Mouse (Mus musculus) midbrain, embryonic 10.5 days (tissue): ENCODE data around the gene Psph. TPM values are rescaled to one million over a fixed set of nuclear protein-coding genes. Genes with fewer than 3 reads are reported as not detected.
"Not testable (repeated sequence)": the region's sequence is repeated elsewhere in the genome, so short reads cannot be mapped to it uniquely, and the experiment has no call there.

Experiments
- DNase-seq: peaks from one replicate; pipeline ENCODE4 v3.0.0-alpha.2; 2017; ENCODE audit warnings: low spot score
- H3K27ac ChIP-seq: fragments of 300-500 bp; sonication (generic); replicated peaks from 2 replicates; pipeline ENCODE4 v1.5.1; 2016; ENCODE audit warnings: mild to moderate bottlenecking
- H3K27me3 ChIP-seq: fragments of 300-500 bp; sonication (generic); 2 replicates; pipeline ENCODE4 v1.6.1; 2016; ENCODE audit warnings: low read depth, mild to moderate bottlenecking; ENCODE audit not compliant: poor library complexity, severe bottlenecking
- H3K36me3 ChIP-seq: fragments of 300-500 bp; sonication (generic); 2 replicates; pipeline ENCODE4 v1.6.1; 2016; ENCODE audit warnings: mild to moderate bottlenecking, moderate library complexity
- H3K4me1 ChIP-seq: fragments of 300-500 bp; sonication (generic); 2 replicates; pipeline ENCODE4 v1.6.1; 2016
- H3K4me3 ChIP-seq: fragments of 300-500 bp; sonication (generic); 2 replicates; pipeline ENCODE4 v1.5.1; 2016; ENCODE audit warnings: mild to moderate bottlenecking, moderate library complexity
- H3K9me3 ChIP-seq: fragments of 300-500 bp; sonication (generic); replicated peaks from 2 replicates; pipeline ENCODE4 v1.6.1; 2016; ENCODE audit warnings: mild to moderate bottlenecking
- WGBS: fragments of 180-500 bp; shearing (Covaris S2); methylation state at CpG from one replicate; pipeline ENCODE4 v1.1.7; 2016; 5-methylcytosine and 5-hydroxymethylcytosine counted together
- polyA plus RNA-seq: library from polyadenylated mRNA; unstranded; fragments of >200 nt; fragmentation: Nextera tagmentation; extraction: Ambion mirVana; gene quantifications from 2 replicates; pipeline ENCODE4 v1.2.1, GENCODE M21; 2016

Psph gene
- polyA plus RNA-seq, result 39.7 and 45.4 TPM in 2 replicates

DNA sequence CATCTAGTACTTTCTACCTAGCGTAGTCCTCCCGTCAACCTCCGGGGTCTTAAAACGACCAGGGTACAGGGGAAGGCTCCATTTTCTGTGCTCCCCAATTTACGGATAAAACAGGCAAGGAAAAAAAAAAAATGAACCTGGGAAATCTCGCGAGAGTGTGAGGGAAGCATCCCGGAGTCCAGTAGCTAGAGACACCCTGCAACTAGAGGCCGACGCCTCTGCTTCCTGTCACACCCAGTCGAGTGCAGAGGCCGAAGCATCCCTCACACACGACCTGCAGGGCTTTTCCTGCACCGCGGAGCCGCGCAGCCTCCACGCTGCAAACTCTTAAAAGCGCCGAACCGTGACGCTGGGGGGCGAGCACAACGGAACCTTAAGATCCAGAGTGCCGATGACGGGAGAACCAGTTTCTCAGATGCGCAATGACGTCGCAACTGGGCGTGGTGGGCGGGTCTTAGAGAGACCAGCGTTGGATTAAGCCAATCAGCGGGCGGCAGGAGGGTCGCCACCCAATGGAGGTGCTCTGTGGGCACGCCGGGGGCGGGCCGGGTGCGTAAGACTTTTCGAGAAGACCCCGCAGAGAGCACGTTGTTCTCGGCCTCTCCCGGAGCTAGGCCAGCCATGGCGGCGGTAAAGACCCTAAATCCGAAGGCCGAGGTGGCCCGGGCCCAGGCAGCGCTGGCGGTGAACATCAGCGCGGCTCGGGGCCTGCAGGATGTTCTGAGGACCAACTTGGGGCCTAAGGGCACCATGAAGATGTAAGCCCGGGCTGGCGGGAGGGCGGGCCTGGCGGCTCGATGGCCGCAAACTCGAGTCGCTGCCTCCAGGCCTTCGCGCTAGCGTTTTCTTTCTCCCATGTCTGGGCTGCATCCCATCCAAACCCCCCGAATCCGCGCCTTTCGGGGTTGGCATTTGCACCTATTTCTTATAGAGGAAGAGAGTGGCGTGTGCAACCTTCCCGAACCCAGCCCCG lies at the start of gene Psph:
Gene Psph (minus strand): TSS at position 632 of the 973 bp plus-strand sequence.
- peak; percentile 100 for DNase-seq
- Histone ChIP-seq H3K4me1 (peaks cover 23% of the 10 kb centered on the region), H3K27ac (peak within 1 kb of the TSS; percentile 97), H3K9me3 (no peaks in the 10 kb centered on the region), H3K27me3 (no peaks in the 10 kb centered on the region), H3K36me3 (peaks cover 37% of the 10 kb centered on the region), H3K4me3 (peak within 1 kb of the TSS; percentile 92)
- WGBS, result under 1% methylated on average over 73 of the region's 73 CpGs

DNA sequence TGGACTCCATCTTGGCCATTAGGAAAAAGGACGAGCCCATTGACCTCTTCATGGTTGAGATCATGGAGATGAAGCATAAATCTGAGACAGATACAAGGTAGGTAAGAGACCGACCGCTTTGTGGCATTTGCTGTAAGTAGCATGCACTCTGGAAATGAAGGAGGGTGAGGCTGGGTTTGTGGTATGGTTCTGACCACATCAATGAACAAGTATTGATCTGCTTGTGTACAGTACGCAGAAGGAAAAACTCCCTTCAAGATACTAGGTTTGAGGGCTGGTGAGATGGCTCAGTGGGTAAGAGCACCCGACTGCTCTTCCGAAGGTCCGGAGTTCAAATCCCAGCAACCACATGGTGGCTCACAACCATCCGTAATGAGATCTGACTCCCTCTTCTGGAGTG lies 3.3 kb upstream of the Psph start:
- H3K27ac ChIP-seq, H3K4me3 ChIP-seq, H3K27me3 ChIP-seq, H3K9me3 ChIP-seq, DNase-seq: not testable (repeated sequence)
- 93% methylated on average over 8 of the region's 8 CpGs for WGBS
- H3K4me1 ChIP-seq, result peaks cover 23% of the 10 kb centered on the region
- peaks cover 61% of the 10 kb centered on the region for H3K36me3 ChIP-seq

DNA sequence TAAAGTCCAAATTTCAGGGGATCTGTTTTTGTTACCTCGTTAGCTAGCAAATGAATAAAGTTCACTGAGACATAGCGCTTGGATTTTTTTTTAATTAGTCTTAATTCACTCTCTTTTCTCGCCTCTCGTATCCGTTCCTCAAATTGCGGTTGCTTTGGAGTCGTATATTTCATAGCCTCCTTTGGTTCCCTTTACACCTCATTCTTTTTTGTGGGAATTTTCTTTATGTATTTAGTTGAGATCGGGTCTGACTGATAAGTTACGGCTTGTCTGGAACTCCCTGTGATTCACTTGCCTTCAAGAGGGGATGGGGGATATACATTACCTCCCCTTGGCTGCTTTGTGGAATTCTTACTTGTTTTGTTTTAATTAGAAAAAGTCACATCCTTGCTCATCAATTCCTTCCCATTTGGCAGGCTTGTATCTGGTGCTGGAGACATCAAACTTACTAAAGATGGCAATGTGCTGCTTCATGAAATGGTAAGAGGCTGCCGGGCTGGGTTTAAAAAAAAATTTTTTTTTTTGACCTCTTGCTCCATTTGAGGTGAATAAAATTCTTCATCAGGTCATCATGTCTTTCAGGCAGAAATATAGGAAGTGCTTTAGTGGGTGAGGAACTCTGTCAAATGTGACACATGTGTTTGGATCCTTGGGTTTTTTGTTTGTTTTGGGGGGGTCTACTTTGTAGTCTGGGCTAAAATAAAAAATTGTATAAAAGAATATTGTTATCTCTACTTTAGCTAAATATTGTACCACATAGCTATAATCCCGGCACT lies 757 bp upstream of the Psph start:
- Histone ChIP-seq H3K36me3 (peaks cover 46% of the 10 kb centered on the region), H3K4me3 (peak overlapping the region; percentile 92), H3K4me1 (peaks cover 23% of the 10 kb centered on the region), H3K9me3 (no peaks in the 10 kb centered on the region), H3K27me3 (no peaks in the 10 kb centered on the region), H3K27ac (peak overlapping the region; percentile 97)
- WGBS, result 16% methylated on average over 11 of the region's 11 CpGs
- no peak for DNase-seq

DNA sequence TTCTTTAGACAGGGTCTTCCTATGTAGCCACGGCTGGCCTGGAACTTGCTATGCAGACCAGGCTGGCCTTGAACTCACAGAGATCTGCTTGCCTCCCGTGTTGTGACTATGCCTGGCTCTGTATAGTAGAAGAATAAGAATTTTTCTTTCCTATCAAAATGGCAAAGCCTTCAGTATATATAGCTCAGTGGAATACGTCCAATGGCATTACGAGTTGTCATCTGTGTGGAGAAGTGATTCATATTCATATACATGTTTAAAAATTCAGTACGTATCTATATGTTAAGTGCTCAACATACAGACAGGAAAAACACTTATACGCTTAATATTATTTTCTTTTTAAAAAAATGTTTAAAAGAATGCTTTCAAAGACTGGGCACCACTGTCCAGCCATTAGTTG lies 1.1 kb downstream of the Psph start:
- peaks cover 27% of the 10 kb centered on the region for H3K36me3 ChIP-seq
- peaks cover 23% of the 10 kb centered on the region for H3K4me1 ChIP-seq
- H3K4me3 ChIP-seq, result peak overlapping the region; percentile 92
- 85% methylated on average over 6 of the region's 6 CpGs for WGBS
- H3K27ac ChIP-seq, result peak overlapping the region; percentile 97
- DNase-seq, result no peak
- H3K9me3 ChIP-seq, result no peaks in the 10 kb centered on the region
- H3K27me3 ChIP-seq, result no peaks in the 10 kb centered on the region

DNA sequence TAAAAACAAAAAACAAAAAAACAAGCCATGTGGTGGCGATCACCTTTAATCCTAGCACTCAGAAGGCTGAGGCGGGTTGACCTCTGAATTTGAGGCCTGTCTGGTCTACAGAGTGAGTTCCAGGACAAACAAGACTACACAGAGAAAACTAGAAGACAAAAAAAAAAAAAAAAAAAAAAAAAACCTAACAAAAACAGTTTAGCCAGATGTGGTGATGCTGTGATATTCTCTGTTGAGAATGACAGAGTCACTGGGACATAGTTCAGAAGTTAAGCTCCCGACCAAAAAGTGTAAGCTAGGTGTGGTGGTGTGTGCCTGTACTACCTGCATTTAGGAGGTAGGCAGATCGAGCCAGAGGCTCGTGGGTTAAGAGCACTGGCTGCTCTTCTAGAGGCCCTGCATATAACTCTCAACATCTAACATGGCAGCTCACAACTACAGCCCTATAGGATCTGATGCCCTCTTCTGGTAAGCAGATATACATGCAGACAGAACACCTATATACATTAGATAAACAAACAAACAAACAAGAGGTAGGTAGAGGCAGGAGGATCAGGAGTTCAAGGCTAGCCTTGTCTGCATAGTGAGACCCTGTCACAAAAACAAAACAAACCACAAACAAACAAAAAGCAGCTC lies 1.9 kb downstream of the Psph start:
- peaks cover 21% of the 10 kb centered on the region for H3K36me3 ChIP-seq
- H3K4me3 ChIP-seq, result no peak overlapping the region
- H3K4me1 ChIP-seq, result peaks cover 23% of the 10 kb centered on the region
- WGBS, result 94% methylated on average over 5 of the region's 5 CpGs
- H3K9me3 ChIP-seq, result no peaks in the 10 kb centered on the region
- no peaks in the 10 kb centered on the region for H3K27me3 ChIP-seq
- no peak for DNase-seq
- no peak overlapping the region for H3K27ac ChIP-seq

DNA sequence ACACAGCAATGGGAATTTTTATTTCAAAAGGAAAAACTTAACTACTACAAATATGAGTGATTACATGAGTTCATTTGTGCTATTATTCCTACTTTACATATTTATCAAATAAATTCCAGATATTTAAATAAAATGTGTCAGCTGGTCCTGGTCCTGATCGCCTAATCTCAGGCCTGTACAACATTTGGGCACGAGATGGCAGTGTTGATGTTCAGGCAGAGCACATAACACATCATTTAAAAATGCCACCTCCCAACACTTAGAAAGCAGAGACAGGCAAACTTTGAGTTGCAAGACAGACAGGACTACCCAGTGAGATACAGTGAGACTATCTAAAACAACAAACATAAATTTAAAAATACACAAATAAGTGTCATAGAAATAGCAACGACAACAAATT lies 5.0 kb downstream of the Psph start:
- Histone ChIP-seq H3K27me3 (no peaks in the 10 kb centered on the region), H3K4me1 (peaks cover 24% of the 10 kb centered on the region), H3K27ac (no peak overlapping the region), H3K4me3 (no peak overlapping the region), H3K9me3 (no peaks in the 10 kb centered on the region), H3K36me3 (no peaks in the 10 kb centered on the region)
- WGBS, result 64% methylated on average over 3 of the region's 3 CpGs
- no peak for DNase-seq

DNA sequence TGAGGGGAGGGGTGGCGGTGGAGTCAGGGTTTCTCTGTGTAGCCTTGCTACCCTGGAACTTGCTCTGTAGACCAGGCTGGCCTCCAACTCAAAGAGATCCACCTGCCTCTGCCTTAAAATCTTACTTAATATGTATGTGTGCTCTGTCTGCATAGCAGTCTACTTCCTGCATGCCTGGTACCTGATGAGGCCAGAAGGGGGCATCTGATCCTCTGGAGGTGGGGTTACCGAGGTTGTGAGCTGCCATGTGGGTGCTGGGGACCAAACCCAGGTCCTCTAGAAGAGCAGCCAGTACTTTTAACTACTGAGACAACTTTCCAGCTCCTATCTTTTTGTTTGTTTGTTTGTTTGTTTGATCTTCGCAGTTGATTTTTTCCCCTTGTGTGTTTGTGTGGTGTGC lies 7.1 kb downstream of the Psph start:
- Histone ChIP-seq H3K36me3 (no peaks in the 10 kb centered on the region), H3K27ac (no peak overlapping the region)

DNA sequence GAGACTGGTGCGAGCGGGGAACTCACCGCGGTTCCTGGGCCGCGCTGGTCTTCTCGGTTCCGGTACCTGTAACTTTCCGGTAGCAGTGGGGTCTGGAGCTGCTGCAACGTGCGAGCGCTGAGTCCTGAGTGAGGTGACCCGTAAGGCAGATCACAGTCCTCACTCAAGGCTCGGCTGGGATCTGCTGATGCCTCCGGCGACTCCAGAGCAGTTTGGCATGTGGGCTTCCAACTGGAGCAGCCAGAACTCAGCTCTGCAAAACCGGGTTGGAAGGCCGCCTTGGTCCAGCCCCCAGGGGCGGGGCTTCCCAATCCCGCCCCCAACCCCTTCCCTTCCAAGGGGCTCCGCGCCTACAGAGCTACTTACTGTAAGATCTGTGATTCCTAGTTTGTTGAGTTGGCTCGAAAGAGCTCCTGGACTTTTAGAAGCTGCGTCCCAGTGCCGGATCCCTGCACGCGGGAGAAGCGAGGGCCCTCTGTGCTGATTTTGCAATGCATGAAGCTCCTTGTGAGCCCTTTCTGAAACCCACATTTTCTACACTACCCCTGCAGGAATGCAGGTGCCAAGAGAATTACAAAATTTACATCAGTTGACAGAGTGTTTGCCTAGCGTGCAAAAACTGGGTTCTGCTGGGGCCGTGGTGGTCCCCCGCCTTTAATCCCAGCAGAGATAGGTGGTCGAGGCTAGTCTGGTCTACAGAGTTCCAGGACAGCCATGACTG lies 8.1 kb downstream of the Psph start:
- 2% methylated on average over 32 of the region's 32 CpGs for WGBS
- Histone ChIP-seq H3K9me3 (no peaks in the 10 kb centered on the region), H3K4me1 (peaks cover 17% of the 10 kb centered on the region), H3K27ac (peak overlapping the region; percentile 78), H3K36me3 (no peaks in the 10 kb centered on the region), H3K4me3 (peak overlapping the region; percentile 65), H3K27me3 (no peaks in the 10 kb centered on the region)
- DNase-seq, result peak; percentile 71

More for the DNA sequence above, 7.1 kb downstream of the Psph start:
- H3K9me3 ChIP-seq, result no peaks in the 10 kb centered on the region
- 94% methylated on average over 3 of the region's 3 CpGs for WGBS
- no peak overlapping the region for H3K4me3 ChIP-seq
- peaks cover 17% of the 10 kb centered on the region for H3K4me1 ChIP-seq
- H3K27me3 ChIP-seq, result no peaks in the 10 kb centered on the region
- no peak for DNase-seq

DNA sequence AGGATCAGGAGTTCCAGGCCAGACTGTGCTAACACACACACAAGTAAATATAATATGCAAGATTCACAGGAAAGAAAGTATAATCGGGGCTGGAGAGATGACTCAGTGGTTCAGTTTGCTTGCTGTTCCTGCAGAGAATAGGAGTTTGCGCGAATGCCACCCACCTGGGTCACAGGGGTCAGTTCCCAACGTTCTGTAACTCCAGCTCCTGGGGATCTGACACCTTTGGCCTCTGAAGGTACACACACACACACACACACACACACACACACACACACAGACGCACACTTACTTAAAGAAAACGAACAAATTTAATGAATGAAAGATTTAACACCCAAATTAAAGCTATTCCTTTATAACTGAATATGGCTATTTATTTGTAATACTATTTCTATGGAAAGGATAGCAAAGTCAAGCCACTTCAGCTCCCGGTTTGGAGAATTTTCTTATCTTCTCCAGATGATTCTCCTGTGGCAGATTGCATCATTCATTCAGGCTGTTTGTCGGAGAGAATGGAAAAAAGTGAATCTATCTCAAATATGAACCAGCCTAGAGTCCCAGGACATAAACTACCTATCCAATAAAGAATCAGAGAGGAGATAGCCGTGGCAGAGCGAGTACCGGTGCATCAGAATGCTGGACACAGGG lies 8.8 kb downstream of the Psph start:
- WGBS, result 44% methylated on average over 11 of the region's 11 CpGs
- H3K27ac ChIP-seq, result peak overlapping the region; percentile 78
- H3K36me3 ChIP-seq, result no peaks in the 10 kb centered on the region
- no peaks in the 10 kb centered on the region for H3K9me3 ChIP-seq
- H3K27me3 ChIP-seq, result no peaks in the 10 kb centered on the region
- no peak for DNase-seq
- H3K4me3 ChIP-seq, result peak overlapping the region; percentile 65
- peaks cover 17% of the 10 kb centered on the region for H3K4me1 ChIP-seq

DNA sequence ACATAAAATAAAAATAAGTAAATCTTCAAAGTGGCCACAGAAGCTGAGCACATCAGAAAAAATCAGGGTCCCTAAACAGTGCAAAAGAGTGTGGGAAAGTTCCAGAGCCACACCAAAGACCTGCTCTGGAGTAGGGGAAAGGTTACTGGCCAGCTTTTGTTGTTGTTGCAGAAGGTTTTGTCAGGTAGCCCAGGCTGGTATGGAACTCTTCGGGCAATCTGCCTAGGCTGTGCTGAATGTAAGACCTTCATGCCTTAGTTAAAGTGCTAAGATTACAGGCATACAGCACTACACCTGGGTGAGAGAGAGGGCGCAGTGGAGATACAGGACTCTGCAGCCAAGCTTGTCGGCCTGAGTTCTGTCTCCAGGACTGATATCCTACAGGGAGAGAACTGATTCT lies 12.6 kb downstream of the Psph start:
- Histone ChIP-seq H3K4me1 (peaks cover 14% of the 10 kb centered on the region), H3K27me3 (no peaks in the 10 kb centered on the region), H3K36me3 (peaks cover 11% of the 10 kb centered on the region), H3K27ac (no peak overlapping the region), H3K4me3 (no peak overlapping the region), H3K9me3 (no peaks in the 10 kb centered on the region)
- DNase-seq, result no peak
- 90% methylated on average over 3 of the region's 3 CpGs for WGBS

DNA sequence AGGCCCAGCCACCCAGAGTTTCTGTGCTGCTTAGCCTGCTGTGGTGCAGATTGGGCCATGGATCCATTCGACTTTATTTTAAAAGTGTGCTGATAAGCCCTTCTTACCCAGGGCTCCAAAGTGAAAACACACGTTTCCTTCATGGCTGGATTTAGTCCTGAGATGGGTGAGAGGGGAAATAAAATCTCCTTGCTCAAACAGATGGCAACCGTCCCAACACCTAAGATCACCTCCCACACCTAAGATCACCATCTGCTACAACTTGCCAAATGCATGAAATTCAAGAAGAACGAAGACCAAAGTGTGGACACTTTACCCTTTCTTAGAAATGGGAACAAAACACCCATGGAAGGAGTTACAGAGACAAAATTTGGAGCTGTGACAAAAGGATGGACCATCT lies 13.9 kb downstream of the Psph start:
- not testable (repeated sequence) for DNase-seq, H3K27ac ChIP-seq, H3K9me3 ChIP-seq, H3K27me3 ChIP-seq, H3K4me3 ChIP-seq, H3K4me1 ChIP-seq
- peaks cover 13% of the 10 kb centered on the region for H3K36me3 ChIP-seq
- 87% methylated on average over 4 of the region's 4 CpGs for WGBS

DNA sequence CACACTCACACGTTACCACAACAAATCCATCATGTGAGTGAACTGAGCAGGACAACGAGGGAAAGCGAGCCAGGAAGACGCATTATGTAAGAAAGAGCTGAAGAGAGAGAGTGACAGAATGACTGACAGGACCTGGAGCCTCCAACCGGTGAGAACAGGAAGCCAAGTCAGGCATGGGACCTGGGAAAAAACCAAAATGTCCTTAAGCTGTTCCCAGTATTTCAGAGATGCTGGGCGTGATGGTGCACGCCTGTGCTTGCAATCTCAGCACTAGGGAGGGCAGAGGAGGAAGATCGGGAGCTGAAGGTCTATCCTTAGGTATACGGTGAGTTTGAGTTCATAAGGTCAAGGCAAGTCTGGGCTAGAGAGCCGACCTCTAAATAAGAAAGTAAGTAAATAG lies 14.8 kb downstream of the Psph start:
- no peak overlapping the region for H3K4me3 ChIP-seq
- WGBS, result 91% methylated on average over 10 of the region's 10 CpGs
- H3K9me3 ChIP-seq, result no peaks in the 10 kb centered on the region
- peaks cover 21% of the 10 kb centered on the region for H3K36me3 ChIP-seq
- no peak for DNase-seq
- H3K27ac ChIP-seq, result no peak overlapping the region
- H3K4me1 ChIP-seq, result no peaks in the 10 kb centered on the region
- H3K27me3 ChIP-seq, result no peaks in the 10 kb centered on the region
